Mouse (Mus musculus) lung, postnatal 36 days (tissue): ENCODE measurements around the gene Prcc.
A peak's percentile ranks its signal among the peaks of the same experiment; 100 is the strongest.
"Not testable (repeated sequence)": the region's sequence is repeated elsewhere in the genome, so short reads cannot be mapped to it uniquely, and the experiment has no call there.

Experiments used
- DNase-seq: peaks from one replicate; pipeline ENCODE4 v3.0.0; 2022; ENCODE audit warnings: mixed read lengths

Gene Prcc

GRCm38 (mm10) chr3:87905880-87906485, 20.6 kb upstream of the Prcc start, which contains the start of gene Hdgf:
Gene Hdgf (plus strand): TSS chr3:87906321.
- DNase-seq, result peak; percentile 97

DNA sequence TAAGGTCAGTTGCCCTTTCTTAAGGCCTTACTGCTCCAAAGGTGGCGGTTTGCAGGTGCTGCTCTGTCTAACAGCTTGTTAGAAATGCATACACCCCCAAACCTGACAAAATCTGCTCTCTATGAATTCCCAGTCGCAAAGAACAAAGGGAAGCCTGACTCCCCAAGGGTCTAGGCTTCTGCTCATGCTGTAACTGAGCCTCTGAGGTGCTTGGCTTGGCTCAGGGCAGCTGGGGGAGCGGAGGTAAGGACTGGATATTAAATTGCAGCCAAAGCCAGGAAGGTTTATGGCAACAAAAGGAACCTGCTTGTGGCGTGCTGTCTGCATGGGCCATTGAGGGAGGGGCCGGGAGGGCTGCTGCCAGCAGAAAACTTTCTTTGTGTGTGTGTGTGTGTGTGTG, 18.4 kb upstream of the Prcc start:
- no peak for DNase-seq

- DNase-seq, result not testable (repeated sequence)
These were observed 16.6 kb upstream of the Prcc start for GRCm38 (mm10) chr3:87901959-87902358.

DNA sequence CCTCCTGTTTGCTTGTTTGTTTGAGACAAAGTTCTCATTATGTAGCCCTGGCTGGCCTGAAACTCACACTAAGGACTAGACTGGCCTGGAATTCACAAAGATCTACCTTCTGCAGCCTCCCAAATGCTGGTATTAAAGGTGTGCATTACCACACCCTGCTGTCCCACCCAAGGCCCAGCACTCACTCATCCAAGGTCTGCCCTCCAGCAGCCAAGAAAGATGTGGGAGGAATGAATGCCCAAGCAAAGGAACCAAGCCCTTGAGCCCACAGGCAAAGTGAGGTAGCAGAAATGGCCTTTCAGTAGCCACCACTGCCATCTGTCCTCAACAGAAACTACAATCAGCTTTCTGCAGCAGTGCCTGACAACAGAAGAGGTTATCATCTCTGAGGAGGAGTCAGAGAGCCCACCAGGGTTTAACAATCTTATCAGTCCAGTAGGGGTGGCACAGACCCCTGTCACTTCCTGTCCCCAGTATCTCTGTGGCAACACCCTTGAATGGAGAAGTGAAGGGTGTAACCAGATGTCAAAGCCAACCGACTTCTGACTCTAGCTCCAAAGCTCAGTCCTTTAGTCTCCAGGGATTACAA, 15.7 kb upstream of the Prcc start:
- no peak for DNase-seq

DNA sequence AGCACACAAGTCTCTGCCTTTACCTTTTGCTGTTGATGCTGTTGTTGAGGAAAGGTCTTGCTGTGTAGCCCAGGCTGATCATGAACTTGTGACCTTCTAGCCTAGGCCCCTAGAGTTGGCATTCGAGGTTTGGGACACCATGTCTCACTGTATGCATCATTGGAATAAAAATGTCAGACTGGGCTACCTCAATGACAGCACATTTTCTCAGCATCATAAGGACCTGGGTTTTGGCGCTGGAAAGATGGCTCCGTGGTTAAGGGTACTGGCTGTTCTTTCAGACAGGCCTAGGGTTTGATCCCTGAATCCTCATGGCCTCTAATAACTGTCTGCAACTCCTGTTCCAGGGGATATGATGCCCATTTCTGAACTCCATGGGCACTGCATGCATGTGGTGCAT, 14.4 kb upstream of the Prcc start:
- no peak for DNase-seq

DNA sequence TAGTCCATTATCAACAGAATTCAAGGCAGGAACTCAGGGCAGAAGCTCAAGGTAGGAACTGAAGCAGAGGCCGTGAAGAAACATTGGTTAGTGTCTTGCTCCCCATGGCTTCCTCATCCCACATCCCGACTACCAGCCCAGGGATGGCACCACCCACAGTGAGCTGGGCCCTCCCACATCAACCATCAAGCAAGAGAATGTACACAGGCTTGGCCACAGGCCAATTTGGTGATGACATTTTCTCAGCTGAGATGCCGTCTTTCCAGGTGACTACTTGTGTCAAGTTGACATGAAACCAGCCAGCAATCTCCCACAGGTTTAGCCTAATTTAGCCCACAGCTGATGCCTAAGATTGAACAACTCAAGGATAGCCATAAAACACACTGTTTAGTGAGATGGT, 13.9 kb upstream of the Prcc start:
- no peak for DNase-seq

- DNase-seq, result no peak
These were observed 8.0 kb upstream of the Prcc start for GRCm38 (mm10) chr3:87893367-87893905.

DNA sequence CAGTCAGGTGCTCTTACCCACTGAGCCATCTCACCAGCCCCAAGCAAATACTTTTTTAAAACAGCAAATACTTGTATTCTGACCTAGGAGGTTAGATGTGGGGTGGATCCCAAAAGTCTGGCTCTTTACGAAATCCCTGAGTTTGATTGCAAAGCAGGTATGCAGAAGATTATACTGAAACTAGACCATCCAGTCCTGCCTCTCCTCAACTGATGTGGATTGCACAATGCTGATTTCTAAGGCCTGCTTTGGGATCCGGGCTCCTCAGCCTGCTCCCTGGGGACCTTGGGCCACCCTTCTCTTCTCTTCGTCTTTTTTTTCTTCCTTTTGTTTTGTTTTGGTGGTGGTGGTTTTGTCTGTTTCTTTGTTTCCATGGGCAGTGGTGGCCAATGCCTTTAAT, 6.1 kb upstream of the Prcc start:
- no peak for DNase-seq

DNA sequence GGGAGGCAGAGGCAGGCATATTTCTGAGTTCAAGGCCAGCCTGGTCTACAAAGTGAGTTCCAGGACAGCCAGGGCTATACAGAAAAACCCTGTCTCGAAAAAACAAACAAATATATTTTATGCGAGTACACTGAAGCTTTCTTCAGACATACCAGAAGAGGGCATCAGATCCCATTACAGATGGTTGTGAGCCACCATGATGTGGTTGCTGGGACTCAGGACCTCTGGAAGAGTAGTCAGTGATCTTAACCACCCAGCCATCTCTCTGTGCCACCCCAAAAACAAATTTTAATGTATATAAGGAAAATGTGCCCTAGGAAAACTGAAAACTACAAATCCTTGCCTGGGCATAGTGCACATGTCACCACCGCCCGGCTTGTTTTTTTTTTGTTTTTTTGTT, 2.0 kb upstream of the Prcc start:
- not testable (repeated sequence) for DNase-seq

DNA sequence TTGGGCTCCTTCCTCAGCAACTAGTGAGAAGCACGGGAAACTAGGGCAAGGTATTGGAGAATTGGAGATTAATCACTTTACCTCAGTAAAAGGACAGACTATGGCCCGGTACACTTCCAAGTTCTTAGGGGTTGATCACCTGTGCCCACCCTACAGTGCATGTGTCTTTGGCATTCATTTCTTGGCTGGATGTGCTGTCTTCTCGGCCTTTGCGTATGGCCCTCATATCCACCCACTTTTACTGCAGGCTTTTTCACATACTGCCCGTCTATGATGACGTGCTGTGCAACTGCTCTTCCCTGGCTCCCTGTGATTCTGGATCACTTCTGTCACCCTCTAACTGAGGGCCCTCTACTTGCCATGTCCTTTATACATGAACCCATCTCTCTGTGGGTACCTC, 1.0 kb upstream of the Prcc start:
- no peak for DNase-seq

GRCm38 (mm10) chr3:87886004-87886365, 577 bp upstream of the Prcc start:
- DNase-seq, result no peak

- DNase-seq, result no peak
These were observed 628 bp downstream of the Prcc start for GRCm38 (mm10) chr3:87884708-87885251.

DNA sequence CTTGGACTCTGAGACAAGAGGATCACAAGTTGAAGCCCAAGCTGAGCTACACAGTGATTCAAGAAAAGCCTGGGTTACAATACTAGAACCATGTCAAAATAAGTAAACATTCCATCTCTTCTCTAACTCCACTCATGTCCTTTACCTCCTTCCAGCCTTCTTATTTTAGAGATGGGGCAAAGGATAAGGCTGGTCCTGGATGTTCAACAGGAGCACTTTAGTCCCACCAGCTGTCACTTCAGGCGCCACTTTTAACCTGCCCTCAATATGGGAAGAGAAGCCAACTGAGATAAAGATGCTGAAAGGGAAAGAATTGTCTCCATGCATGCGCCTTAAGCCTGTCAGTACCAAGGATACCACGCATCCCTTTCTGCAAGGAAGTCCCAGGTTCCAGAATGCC, 1.1 kb downstream of the Prcc start:
- no peak for DNase-seq

GRCm38 (mm10) chr3:87877730-87878129, 7.7 kb downstream of the Prcc start:
- no peak for DNase-seq

DNA sequence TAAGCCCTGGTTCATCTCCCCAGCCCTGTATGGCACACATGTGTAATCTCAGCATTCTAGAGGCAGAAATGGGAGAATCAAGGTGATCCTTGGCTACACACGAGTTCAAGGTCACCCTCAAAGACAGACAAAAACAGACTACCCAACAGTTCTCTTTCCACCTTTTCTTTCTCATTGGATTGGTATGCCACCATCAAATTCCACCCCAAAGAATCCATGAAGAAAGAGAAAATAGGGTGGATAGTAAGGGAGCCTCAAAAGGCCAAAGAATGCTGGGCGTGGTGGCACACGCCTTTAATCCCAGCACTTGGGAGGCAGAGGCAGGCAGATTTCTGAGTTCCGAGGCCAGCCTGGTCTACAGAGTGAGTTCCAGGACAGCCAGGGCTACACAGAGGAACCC, 21.3 kb downstream of the Prcc start:
- DNase-seq, result not testable (repeated sequence)

- DNase-seq, result peak; percentile 85
These were observed 25.6 kb downstream of the Prcc start for GRCm38 (mm10) chr3:87859813-87860212.

- no peak for DNase-seq
These were observed 27.7 kb downstream of the Prcc start for GRCm38 (mm10) chr3:87857666-87858065.

DNA sequence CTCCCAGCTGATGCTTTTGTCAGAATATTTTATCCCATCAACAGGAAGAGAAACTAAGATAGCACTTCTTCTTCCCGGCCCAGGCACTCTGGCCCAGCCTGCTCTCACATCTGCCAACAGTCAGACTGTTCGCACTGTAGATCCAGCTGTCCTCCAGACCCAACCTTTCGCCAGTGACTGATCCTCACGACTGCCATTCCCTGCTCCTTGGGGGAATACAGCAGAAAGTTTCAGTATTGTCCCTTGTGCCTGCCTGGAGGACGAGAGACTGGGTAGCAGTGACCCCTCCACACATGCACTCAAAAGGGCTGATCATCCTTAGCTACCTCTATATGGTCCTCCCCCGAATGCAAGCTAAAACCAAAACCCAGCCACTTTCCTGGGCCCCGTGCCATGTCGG, 29.5 kb downstream of the Prcc start:
- no peak for DNase-seq

- peak; percentile 27 for DNase-seq
These were observed 30.4 kb downstream of the Prcc start for GRCm38 (mm10) chr3:87854795-87855568.

DNA sequence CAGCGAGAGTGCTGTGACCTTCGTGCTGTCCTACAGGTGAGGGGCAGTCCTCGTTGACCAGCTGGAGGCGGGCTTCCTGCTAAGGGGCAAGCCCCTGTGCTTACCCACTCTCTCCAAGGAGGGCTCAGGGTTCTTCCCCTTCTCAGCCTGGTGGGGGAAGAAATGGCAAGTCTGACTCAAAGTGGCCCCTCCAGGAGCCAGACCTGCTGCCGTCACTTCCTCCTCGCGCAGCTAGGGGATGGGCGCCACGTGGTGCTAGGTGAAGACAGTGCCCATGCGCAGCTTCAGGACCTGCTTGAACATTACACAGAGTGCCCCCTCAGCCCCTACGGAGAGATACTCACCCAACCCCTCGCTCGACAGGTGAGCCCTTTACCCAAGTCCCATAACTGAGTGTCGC, 36.3 kb downstream of the Prcc start:
- DNase-seq, result no peak

- no peak for DNase-seq
These were observed 37.7 kb downstream of the Prcc start for GRCm38 (mm10) chr3:87847680-87848079.

DNA sequence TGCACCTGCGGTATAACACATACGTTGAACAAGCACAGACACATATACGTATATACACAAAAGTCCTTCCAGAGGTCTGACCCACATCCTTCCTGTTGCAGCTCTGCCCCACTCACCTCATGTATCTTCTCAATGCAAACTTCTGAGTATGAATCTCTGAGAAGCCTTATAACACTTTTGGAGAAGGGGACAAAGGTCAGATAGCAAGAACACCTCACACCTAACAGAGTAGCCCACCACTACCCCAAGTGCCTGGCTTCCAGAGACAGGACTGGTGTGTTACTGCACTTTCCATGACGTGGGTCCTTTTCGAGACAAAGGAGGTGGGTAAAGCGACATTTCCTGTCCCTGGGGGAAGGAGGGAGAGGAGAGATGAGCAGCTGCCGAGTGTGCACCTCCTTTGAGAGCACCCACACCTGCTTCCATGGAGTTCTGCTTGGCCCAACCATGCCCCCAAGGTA, 38.7 kb downstream of the Prcc start, which contains the start of gene Sh2d2a:
Gene Sh2d2a, plus strand, starts transcription at position 106 of the 461 bp plus-strand sequence.
- DNase-seq, result no peak

- DNase-seq, result no peak
These were observed 39.2 kb downstream of the Prcc start for GRCm38 (mm10) chr3:87846186-87846585.

DNA sequence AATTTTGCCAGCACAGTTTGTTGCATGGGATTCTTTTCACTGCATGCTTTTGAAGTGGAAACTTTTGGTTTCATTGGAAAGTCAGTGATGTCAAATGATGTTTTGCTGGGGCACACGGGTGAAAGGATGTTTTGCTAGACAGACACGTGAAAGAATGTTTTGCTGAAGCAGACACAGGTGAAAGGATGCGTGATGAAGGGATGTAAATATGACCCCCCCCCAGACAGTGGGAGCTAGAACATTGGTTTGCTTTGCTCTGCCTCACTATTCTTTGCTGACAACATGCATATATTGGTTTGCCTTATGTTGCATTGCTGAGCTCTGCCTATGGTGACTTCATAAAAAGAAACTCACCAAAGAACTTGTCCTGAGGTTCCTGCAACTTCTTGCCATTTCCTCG, 40.4 kb downstream of the Prcc start:
- no peak for DNase-seq
